Mouse (Mus musculus): ENCODE data around the gene Aars2. TPM values are rescaled to one million over a fixed set of nuclear protein-coding genes. Genes with fewer than 3 reads are reported as not detected.
A peak's percentile ranks its signal among the peaks of the same experiment; 100 is the strongest.

Aars2 gene
- polyA plus RNA-seq (2012; ENCODE audit: insufficient read depth, insufficient read length, missing spikeins) = 16.0 and 16.1 TPM in 2 replicates

DNA sequence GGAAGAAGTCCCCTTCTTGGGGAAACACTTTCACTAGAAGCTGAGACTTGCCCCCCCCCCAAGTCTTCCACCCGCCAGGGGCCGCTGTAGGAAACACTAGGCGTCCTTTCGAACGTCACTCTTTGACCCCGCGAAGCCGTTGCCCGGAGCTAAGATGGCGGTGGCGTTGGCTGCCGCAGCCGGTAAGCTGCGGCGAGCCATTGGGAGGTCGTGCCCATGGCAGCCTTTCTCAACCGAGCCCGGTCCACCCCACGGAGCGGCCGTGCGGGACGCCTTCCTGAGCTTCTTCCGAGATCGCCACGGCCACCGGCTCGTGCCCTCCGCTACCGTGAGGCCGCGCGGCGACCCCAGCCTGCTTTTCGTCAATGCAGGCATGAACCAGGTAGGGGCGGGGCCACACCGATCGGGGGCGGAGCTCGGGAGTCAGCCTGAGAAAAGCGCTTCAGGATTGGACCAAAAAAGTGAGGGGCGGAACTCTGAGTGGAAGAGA is at the start of gene Aars2:
Gene Aars2 (plus strand): TSS at position 142 of the 490 bp plus-strand sequence.
- Histone ChIP-seq H3K27ac (replicated peaks; ENCODE audit: low read depth, low read length) (peak within 1 kb of the TSS; percentile 92), H3K4me1 (ENCODE audit: control insufficient read depth, insufficient read depth, insufficient read length, low read length) (peaks cover 2% of the 10 kb centered on the region; the same call in 1 of the 2 replicates), H3K4me3 (ENCODE audit: insufficient read depth, low read depth, low read length) (peak within 1 kb of the TSS; percentile 100)

DNA sequence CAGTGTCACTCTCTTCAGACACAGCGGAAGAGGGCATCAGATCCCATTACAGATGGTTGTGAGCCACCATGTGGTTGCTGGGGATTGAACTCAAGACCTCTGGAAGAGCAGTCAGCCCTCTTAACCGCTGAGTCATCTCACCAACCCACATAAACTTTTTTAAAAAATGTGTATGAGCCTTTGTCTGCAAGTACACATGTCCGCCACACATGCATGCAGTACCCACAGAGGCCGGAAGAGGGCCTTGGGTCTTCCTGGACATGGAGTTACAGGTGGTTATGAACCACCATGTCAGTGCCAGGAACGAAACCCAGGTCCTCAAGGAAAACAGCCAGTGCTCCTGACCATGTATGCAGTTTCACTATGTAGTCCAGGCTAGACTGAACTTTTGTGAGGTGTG is 49.2 kb upstream of the Aars2 start:
- H3K27ac ChIP-seq (replicated peaks; ENCODE audit: low read depth, low read length) = no peak overlapping the region
- no peak overlapping the region for H3K4me3 ChIP-seq (ENCODE audit: insufficient read depth, low read depth, low read length)
- H3K4me1 ChIP-seq (ENCODE audit: control insufficient read depth, insufficient read depth, insufficient read length, low read length) = no peaks in the 10 kb centered on the region

DNA sequence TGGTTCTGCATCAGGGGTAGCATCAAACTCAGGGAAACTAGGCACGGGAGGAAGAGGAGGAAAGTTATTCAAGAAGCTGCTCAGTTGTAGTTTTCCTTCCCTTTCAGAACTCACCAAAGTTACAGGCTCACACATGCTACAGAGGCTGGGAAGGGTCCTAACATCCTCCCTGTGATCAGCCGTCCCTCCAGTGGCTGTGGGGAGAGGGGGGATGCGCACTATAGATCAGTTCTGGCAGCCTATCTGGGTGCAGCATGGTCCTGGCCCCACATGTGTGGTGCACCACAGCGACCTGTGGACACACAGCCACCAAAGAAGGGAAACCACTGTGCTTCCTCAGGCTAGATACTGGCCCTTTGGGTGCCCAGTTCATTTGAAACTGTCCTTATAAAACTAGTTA is 48.1 kb upstream of the Aars2 start:
- Histone ChIP-seq H3K4me3 (ENCODE audit: insufficient read depth, low read depth, low read length) (no peak overlapping the region), H3K27ac (replicated peaks; ENCODE audit: low read depth, low read length) (no peak overlapping the region), H3K4me1 (ENCODE audit: control insufficient read depth, insufficient read depth, insufficient read length, low read length) (no peaks in the 10 kb centered on the region)

DNA sequence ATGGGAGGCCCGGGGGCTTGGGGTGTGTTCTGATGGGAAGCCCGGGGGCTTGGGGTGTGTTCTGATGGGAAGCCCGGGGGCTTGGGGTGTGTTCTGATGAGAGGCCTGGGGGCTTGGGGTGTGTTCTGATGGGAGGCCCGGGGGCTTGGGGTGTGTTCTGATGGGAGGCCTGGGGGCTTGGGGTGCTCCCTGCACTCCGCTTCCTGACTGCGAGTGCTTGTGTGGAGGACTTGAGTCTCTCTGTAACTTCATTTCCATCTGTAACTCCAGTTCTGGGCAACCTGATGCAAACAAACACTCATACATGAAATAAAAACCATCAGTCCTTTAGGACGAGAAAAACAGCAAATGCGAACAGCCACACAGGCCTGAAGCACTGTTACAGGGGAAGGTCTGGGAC is 47.6 kb upstream of the Aars2 start:
- no peaks in the 10 kb centered on the region for H3K4me1 ChIP-seq (ENCODE audit: control insufficient read depth, insufficient read depth, insufficient read length, low read length)
- no peak overlapping the region for H3K27ac ChIP-seq (replicated peaks; ENCODE audit: low read depth, low read length)

DNA sequence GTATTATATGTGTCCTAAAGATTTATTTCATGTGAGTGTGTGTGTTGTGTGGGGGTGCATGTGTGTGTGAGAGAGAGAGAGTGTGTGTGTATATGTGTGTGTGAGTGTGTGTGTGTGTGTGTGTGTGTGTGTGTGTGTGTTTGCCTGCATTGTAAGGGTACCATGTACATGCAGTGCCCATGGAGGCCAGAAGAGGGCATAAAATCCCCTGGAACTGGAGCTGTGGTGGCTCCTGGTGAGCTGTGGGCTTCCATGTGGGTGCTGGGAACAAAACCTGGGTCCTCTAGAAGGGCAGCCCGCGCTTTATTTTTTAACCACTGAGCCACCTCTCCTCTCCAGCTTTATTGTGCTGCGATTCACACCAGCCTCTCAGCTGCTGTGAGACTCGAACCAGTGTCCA is 44.1 kb upstream of the Aars2 start:
- Histone ChIP-seq H3K4me3 (ENCODE audit: insufficient read depth, low read depth, low read length) (no peak overlapping the region), H3K4me1 (ENCODE audit: control insufficient read depth, insufficient read depth, insufficient read length, low read length) (no peaks in the 10 kb centered on the region)

More for the DNA sequence above, 47.6 kb upstream of the Aars2 start:
- H3K4me3 ChIP-seq (ENCODE audit: insufficient read depth, low read depth, low read length) = no peak overlapping the region

DNA sequence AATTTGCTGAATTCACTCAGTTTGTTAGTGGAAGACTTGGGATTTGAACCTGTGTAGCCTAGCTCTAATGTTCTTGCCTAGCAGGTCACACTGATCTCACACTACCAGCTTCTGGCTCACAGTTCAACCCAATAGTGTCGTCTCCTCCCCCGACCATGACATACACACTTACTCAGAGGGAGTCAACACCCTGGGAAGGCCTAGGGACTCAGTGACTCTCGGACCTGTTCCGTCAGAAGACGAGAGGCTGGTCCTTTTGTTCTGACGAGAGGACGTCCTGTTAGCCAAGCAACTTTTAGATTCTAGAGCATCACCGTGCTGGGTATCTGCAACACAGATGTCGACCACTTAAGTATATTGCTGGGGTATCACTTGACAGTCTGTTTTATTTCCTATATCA is 42.4 kb upstream of the Aars2 start:
- H3K4me3 ChIP-seq (ENCODE audit: insufficient read depth, low read depth, low read length) = no peak overlapping the region
- no peak overlapping the region for H3K27ac ChIP-seq (replicated peaks; ENCODE audit: low read depth, low read length)
- H3K4me1 ChIP-seq (ENCODE audit: control insufficient read depth, insufficient read depth, insufficient read length, low read length) = no peaks in the 10 kb centered on the region

More for the DNA sequence above, 44.1 kb upstream of the Aars2 start:
- no peak overlapping the region for H3K27ac ChIP-seq (replicated peaks; ENCODE audit: low read depth, low read length)

DNA sequence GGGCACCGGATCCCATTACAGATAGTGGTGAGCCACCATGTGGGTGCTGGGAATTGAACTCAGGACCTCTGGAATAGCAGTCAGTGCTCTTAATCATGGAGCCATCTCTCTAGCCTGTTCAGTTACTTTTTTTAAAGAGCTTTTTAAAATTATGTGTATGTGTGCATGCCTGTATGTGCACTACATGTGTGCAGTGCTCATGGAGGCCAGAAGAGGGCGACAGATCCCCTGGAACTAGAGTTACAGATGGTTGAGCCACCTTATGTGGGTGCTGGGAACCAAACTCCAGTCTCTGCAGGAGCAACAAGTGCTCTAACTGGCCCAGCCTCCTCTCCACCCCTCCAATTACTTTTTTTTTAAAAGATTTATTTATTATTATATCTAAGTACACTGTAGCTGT is 39.9 kb upstream of the Aars2 start:
- Histone ChIP-seq H3K27ac (replicated peaks; ENCODE audit: low read depth, low read length) (no peak overlapping the region), H3K4me1 (ENCODE audit: control insufficient read depth, insufficient read depth, insufficient read length, low read length) (no peaks in the 10 kb centered on the region), H3K4me3 (ENCODE audit: insufficient read depth, low read depth, low read length) (no peak overlapping the region)

DNA sequence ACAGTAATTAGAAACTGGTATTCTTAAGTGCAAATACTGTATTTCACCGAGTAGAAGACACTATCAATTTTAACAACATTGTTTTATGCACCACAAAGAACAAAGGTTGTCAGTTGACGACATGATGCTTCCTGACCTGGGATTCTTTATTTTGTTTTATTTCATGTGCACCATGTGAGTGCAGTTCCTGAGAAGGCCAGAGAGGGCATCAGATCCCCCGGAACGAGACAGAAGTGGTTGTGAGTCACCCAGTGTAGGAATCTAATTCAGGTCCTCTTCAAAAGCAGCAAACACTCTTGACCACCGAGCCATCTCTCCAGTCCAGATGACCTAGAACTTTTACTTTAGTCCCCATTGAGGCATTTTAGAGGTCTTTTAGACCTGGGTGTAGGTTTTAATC is 38.3 kb upstream of the Aars2 start:
- no peaks in the 10 kb centered on the region for H3K4me1 ChIP-seq (ENCODE audit: control insufficient read depth, insufficient read depth, insufficient read length, low read length)
- H3K27ac ChIP-seq (replicated peaks; ENCODE audit: low read depth, low read length) = no peak overlapping the region

DNA sequence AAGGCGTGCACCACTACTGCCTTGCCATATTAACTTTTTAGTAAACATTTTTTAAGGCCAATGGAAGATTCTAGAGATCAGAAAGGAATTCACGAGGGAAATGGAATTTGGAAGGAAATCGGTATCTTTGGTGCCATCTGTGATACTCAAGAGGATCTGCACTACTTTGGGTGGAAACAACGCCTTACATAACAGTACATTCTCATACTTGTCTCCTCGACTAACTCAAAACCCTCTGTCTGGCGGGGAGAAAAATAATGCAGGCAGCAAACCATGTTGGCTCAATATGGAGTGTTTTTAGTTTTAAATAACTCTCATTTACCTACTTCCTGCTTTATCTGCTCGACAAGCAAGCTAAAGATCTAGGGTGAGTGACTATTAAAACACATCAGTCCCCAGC is 35.9 kb upstream of the Aars2 start:
- Histone ChIP-seq H3K4me3 (ENCODE audit: insufficient read depth, low read depth, low read length) (no peak overlapping the region), H3K27ac (replicated peaks; ENCODE audit: low read depth, low read length) (no peak overlapping the region)

More for the DNA sequence above, 38.3 kb upstream of the Aars2 start:
- no peak overlapping the region for H3K4me3 ChIP-seq (ENCODE audit: insufficient read depth, low read depth, low read length)

DNA sequence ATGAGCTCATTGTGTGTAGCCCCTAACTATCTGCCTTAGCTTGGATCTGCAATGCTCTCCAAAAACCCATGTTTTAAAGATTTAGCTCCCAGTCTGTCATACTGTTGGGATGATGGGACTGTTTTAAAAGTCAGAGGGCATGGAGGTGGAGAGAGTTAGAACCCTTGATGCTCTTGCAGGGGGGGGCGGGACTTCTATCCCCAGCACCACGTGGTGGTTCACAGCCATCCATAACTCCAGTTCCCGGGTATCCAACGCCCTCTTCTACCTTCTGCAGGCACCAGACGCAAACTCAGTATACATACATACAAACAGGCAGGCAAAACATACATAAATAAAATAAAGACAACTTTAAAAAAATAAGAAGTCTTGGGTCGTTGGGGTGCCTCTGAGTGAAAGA is 33.0 kb upstream of the Aars2 start:
- Histone ChIP-seq H3K4me3 (ENCODE audit: insufficient read depth, low read depth, low read length) (no peak overlapping the region), H3K27ac (replicated peaks; ENCODE audit: low read depth, low read length) (no peak overlapping the region), H3K4me1 (ENCODE audit: control insufficient read depth, insufficient read depth, insufficient read length, low read length) (no peaks in the 10 kb centered on the region)

More for the DNA sequence above, 35.9 kb upstream of the Aars2 start:
- no peaks in the 10 kb centered on the region for H3K4me1 ChIP-seq (ENCODE audit: control insufficient read depth, insufficient read depth, insufficient read length, low read length)

DNA sequence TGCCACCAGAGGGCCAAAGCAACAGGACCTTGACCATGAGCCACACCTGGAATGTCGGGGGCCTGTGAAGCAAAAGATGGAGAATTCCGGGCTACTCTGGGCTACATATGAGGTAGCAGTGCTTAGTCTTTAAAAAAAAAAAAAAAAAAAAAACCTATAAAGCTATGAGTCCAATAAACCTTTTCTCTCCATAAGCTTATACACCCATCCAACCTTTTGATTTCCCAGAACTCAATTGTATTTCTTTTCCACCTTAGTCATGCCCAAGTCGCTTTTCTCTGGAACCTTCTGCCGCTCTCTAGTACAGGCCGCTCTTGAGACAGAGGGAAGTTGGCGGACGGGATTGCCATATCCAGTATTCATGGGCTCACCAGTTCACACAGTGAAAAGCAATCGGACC is 32.5 kb upstream of the Aars2 start:
- Histone ChIP-seq H3K27ac (replicated peaks; ENCODE audit: low read depth, low read length) (no peak overlapping the region), H3K4me3 (ENCODE audit: insufficient read depth, low read depth, low read length) (no peak overlapping the region), H3K4me1 (ENCODE audit: control insufficient read depth, insufficient read depth, insufficient read length, low read length) (no peaks in the 10 kb centered on the region)

DNA sequence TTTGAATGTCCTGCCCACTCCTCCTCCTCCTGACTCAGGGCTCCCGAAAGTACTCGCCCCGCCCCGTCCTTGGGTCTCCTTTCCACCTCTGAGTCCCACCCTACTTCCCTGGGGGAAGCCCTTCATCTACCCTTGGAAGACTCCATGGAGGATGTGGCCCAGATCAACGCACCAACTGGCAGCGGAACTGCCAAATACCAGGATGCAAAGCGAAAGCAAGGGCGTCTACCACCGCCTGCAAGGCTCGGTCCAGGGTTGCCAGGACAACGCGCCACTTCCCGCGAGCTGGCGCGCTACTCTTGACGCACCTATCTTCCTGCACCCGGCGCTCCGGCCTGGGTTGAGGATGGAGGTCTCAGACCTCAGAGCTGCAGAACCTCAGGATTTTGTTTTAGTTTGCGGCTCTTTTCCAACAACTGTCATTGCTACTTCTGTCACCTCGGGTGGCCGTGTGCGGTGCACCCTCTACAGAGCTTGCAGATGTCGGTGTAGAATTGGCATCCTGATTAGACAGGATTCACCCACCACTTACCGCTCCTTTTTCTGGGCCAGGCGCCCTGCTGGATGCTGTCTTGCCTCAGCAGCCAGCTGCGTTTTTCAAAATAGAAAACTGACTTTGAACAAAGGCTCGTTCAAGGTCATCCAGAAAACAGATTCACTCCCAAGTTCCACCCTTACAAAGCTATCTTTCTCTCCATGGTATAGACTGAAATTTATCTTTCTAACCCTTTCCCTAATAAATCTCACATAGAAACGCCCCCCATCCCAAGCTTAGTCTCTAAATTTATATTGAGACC is 31.8 kb upstream of the Aars2 start, which contains the start of gene Spats1:
Gene Spats1 (minus strand): TSS at position 747 of the 797 bp plus-strand sequence.
- Histone ChIP-seq H3K27ac (replicated peaks; ENCODE audit: low read depth, low read length) (no peak within 1 kb of the TSS), H3K4me1 (ENCODE audit: control insufficient read depth, insufficient read depth, insufficient read length, low read length) (no peaks in the 10 kb centered on the region), H3K4me3 (ENCODE audit: insufficient read depth, low read depth, low read length) (peak within 1 kb of the TSS; percentile 39)

DNA sequence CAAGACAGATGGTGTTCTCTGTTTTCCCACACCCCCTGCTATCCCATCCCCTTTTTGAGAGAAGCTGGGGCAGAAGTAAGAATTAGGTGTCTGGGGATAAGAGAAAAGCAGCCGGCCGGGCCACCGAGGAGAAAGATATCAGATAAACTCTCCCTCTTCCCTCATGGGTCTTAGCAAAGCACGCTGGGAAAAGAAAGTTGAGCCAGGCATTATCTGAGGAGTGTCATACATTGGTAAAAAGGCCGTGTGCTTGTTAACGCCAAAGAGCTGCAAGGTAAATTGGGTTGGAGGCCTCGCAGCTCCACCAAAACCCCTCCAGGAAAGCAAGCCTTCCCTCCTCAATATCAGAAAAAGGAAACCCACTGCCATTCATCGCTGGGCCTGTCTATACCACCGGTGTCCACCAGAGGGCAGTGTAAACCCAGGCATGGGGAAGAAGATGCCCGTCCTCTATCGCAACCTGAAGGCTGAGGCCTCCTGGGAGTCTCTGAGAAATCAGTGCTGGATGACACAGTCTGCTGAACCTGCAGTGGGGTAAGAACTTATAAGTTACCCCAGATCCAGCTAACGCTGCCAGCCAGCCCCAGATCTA is 28.3 kb upstream of the Aars2 start:
- no peak overlapping the region for H3K4me3 ChIP-seq (ENCODE audit: insufficient read depth, low read depth, low read length)
- no peaks in the 10 kb centered on the region for H3K4me1 ChIP-seq (ENCODE audit: control insufficient read depth, insufficient read depth, insufficient read length, low read length)
- no peak overlapping the region for H3K27ac ChIP-seq (replicated peaks; ENCODE audit: low read depth, low read length)

DNA sequence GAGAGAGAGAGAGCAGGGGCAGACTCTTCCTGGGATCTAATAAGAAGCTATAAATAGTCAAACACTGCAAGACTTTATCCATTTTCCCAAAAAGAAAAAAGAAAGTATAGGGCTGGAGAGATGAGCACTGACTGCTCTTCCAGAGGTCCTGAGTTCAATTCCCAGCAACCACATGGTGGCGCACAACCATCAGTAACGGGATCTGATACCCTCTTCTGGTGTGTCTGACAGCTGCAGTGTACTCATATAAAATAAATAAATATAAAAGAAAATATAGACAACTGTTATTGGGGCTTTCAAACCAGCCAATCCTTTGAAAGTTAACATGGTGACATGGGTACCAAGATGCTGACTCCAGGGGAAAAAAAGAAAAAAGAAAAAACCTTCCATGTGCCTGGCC is 26.2 kb upstream of the Aars2 start:
- H3K27ac ChIP-seq (replicated peaks; ENCODE audit: low read depth, low read length) = no peak overlapping the region
- no peaks in the 10 kb centered on the region for H3K4me1 ChIP-seq (ENCODE audit: control insufficient read depth, insufficient read depth, insufficient read length, low read length)
- no peak overlapping the region for H3K4me3 ChIP-seq (ENCODE audit: insufficient read depth, low read depth, low read length)

DNA sequence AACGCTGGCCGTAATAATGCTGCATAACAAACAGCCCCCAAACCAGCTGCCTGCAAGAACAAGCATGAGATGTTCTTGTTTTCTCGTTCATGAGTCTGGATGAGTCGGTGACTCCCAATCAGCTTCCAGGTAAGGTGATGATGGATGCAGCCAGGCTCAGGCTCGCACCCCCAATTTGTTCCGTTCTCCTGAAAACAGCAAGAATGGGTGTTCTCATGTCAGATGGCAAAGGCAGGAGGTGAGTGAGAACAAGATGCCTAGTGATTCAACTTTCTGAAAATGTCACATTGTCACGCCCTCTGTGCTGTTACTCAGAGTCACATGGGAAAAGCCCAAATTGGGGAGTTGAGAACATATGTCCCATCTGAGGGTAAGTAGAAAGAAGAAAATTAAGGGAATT is 21.1 kb upstream of the Aars2 start:
- Histone ChIP-seq H3K27ac (replicated peaks; ENCODE audit: low read depth, low read length) (no peak overlapping the region), H3K4me3 (ENCODE audit: insufficient read depth, low read depth, low read length) (no peak overlapping the region), H3K4me1 (ENCODE audit: control insufficient read depth, insufficient read depth, insufficient read length, low read length) (no peaks in the 10 kb centered on the region)

DNA sequence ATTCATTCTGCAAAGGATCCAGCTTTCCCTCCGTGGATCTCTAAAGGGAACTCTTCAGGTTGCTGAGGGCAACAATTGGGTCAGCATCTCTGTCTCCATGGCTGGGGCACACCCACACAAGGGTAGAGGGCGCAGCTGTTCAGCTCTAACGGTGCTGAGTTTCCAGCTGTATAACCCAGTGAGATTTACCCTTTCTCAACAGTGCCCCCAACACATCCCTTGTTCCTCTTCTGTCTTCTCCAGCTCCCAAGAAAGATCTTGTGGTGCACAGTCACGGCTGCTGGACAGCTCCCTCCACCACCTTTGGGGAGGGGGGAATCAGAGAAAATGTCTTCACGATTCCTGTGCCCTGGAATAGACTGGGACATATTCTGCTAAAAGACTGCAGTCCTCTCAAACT is 19.4 kb upstream of the Aars2 start:
- Histone ChIP-seq H3K4me1 (ENCODE audit: control insufficient read depth, insufficient read depth, insufficient read length, low read length) (no peaks in the 10 kb centered on the region), H3K4me3 (ENCODE audit: insufficient read depth, low read depth, low read length) (no peak overlapping the region), H3K27ac (replicated peaks; ENCODE audit: low read depth, low read length) (no peak overlapping the region)
